In the genomic region with DNA sequence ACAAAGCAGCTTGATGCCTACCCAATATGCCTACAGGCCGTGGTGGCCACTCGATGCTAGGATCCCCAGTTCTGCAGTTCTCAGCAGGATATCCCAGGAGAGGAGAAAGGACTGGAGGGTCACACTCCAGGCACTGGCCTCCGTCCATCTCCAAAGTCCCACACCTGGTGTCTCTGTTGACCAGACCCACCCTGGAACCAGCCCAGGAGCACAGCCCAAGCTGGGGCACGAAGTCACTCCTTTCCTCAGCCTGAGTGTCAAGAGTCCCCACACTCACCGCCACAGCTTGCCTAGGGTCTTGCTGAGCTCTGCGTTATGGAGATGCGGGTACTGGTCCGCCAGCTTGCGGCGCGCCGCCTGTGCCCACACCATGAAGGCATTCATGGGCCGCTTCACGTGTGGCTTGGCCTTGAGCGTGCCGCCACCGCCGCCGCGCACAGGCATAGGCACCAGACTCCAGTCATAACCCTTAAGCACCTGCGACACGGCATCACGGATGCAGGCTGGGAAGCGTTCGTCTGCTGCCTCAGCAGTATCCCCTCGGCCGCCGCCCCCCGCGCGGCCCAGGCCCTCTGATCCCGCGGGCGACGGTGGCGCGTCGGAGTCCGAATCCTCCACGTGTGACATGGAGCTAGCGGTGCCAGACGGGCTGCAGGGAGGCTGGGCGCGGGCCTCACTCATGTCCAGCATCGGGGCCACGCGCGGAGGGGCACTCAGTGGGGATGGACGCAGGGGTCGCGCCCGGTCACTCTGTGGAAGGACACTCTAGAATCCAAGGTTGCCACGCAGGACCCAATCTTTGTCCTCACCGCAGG, we compare ENCODE assay signal across 8 mouse cellular contexts. TPM values are rescaled to one million over a fixed set of nuclear protein-coding genes. Genes with fewer than 3 reads are reported as not detected.
A peak's percentile ranks its signal among the peaks of the same experiment; 100 is the strongest.
DNase-seq lines count a peak whose midpoint lies in the region; ATAC-seq and TF ChIP-seq lines count a peak whose summit lies in the region.

No protein-coding gene starts in this region.

- H3K4me3 ChIP-seq in kidney, postnatal 0 days (replicated peaks; ENCODE audit: low read depth, low read length), result peak overlapping the region; percentile 40
- peak overlapping the region; percentile 45 for H3K4me3 ChIP-seq in embryonic fibroblast, embryonic 13.5 days (ENCODE audit: insufficient read depth, low read length)
- H3K4me3 ChIP-seq in limb, embryonic 15.5 days, result peak overlapping the region; percentile 53
- peak overlapping the region; percentile 48 for H3K4me3 ChIP-seq in stomach, embryonic 15.5 days (replicated peaks)

- H3K27me3 ChIP-seq in kidney, postnatal 0 days (ENCODE audit: insufficient read depth, low read length), result no peaks in the 10 kb centered on the region
- H3K27me3 ChIP-seq in limb, embryonic 15.5 days, result peaks cover 50% of the 10 kb centered on the region
- peaks cover 22% of the 10 kb centered on the region for H3K27me3 ChIP-seq in stomach, embryonic 15.5 days (replicated peaks)

- ATAC-seq in kidney, postnatal 0 days (replicated peaks; ENCODE audit: low FRiP score, low read depth), result peak; percentile 43
- no peak for ATAC-seq in limb, embryonic 15.5 days (ENCODE audit: insufficient number of reproducible peaks, low FRiP score, low TSS enrichment, low read depth)
- peak; percentile 37 for ATAC-seq in stomach, embryonic 15.5 days (ENCODE audit: insufficient read depth, low FRiP score, low read depth)

- no peak for TF ChIP-seq CTCF in kidney, postnatal 0 days (IDR thresholded peaks at IDR 0.05; ENCODE audit: low read depth)
- TF ChIP-seq CTCF in embryonic fibroblast, embryonic 13.5 days (IDR thresholded peaks at IDR 0.05; ENCODE audit: borderline replicate concordance, insufficient read depth, low read length), result no peak

- peaks cover 8% of the 10 kb centered on the region; the same call in 1 of the 2 replicates for H3K4me1 ChIP-seq in kidney, postnatal 0 days (replicated peaks; ENCODE audit: insufficient read depth, low read length)
- no peaks in the 10 kb centered on the region for H3K4me1 ChIP-seq in embryonic fibroblast, embryonic 13.5 days (ENCODE audit: control insufficient read depth, insufficient read depth, low read length)
- H3K4me1 ChIP-seq in limb, embryonic 15.5 days, result peaks cover 52% of the 10 kb centered on the region
- H3K4me1 ChIP-seq in stomach, embryonic 15.5 days, result peaks cover 19% of the 10 kb centered on the region

- H3K36me3 ChIP-seq in kidney, postnatal 0 days (ENCODE audit: insufficient read depth, low read length), result no peaks in the 10 kb centered on the region
- H3K36me3 ChIP-seq in limb, embryonic 15.5 days, result peaks cover 8% of the 10 kb centered on the region; the same call in 1 of the 2 replicates
- no peaks in the 10 kb centered on the region for H3K36me3 ChIP-seq in stomach, embryonic 15.5 days

- WGBS in kidney, postnatal 0 days, result 4% methylated on average over 53 of the region's 54 CpGs
- WGBS in limb, embryonic 15.5 days, result 3% methylated on average over 54 of the region's 54 CpGs
- WGBS in stomach, embryonic 15.5 days, result 6% methylated on average over 54 of the region's 54 CpGs

- TF ChIP-seq POLR2A in embryonic fibroblast, embryonic 13.5 days (IDR thresholded peaks at IDR 0.05; ENCODE audit: low read depth, low read length), result no peak

- intact Hi-C loops in gastrocnemius, postnatal 36 days (cut with DNase I), result no loop called here

- no peaks in the 10 kb centered on the region for H3K9me3 ChIP-seq in kidney, postnatal 0 days (replicated peaks; ENCODE audit: low read length)
- no peaks in the 10 kb centered on the region for H3K9me3 ChIP-seq in limb, embryonic 15.5 days
- H3K9me3 ChIP-seq in stomach, embryonic 15.5 days, result no peaks in the 10 kb centered on the region

- 0 out of 2 replicates have a peak overlapping the region, but pooled peaks have one; percentile 35 for H3K9ac ChIP-seq in kidney, postnatal 0 days (ENCODE audit: low read depth, low read length)
- peak overlapping the region; percentile 41 for H3K9ac ChIP-seq in limb, embryonic 15.5 days
- H3K9ac ChIP-seq in stomach, embryonic 15.5 days, result peak overlapping the region; percentile 27; the same call in 1 of the 2 replicates

- H3K4me2 ChIP-seq in kidney, postnatal 0 days (ENCODE audit: low read length), result peak overlapping the region; percentile 94
- peak overlapping the region; percentile 94 for H3K4me2 ChIP-seq in limb, embryonic 15.5 days
- peak overlapping the region; percentile 92 for H3K4me2 ChIP-seq in stomach, embryonic 15.5 days

- no peak for DNase-seq in kidney, postnatal 0 days (ENCODE audit: low spot score)
- no peak for DNase-seq in kidney, postnatal 10 days
- peak; percentile 45 for DNase-seq in MN1 (ENCODE audit: low spot score)
- DNase-seq in gastrocnemius, postnatal 36 days, result no peak
- no peak for DNase-seq in urinary bladder, postnatal 10 days (ENCODE audit: low spot score)

- no peak overlapping the region for H3K27ac ChIP-seq in kidney, postnatal 0 days
- no peak overlapping the region for H3K27ac ChIP-seq in embryonic fibroblast, embryonic 13.5 days (ENCODE audit: insufficient read depth, low read length)
- H3K27ac ChIP-seq in limb, embryonic 15.5 days, result peak overlapping the region; percentile 67; the same call in 1 of the 2 replicates
- no peak overlapping the region for H3K27ac ChIP-seq in stomach, embryonic 15.5 days

RNA-seq across cellular contexts. Expression of a gene that starts 0.4 kb away (rescaled TPM):
- polyA plus RNA-seq in kidney, postnatal 0 days (2015; fragmentation: Nextera tagmentation; extraction: Ambion mirVana), result 1.8 and 2.2 TPM in 2 replicates
- polyA plus RNA-seq in embryonic fibroblast, embryonic 13.5 days (2011; ENCODE audit: insufficient read length, low read depth, missing spikeins), result 0.27 and 0.28 TPM in 2 replicates
- polyA plus RNA-seq in limb, embryonic 15.5 days (2015; fragmentation: Nextera tagmentation; extraction: Ambion mirVana), result 10.9 and 14.7 TPM in 2 replicates
- polyA plus RNA-seq in stomach, embryonic 15.5 days (2015; fragmentation: Nextera tagmentation; extraction: Ambion mirVana), result 5.8 and 6.0 TPM in 2 replicates
- total RNA-seq in gastrocnemius, postnatal 36 days (2021), result 1 to 10 TPM; 1.9 to 2.0 TPM

RNA-seq across cellular contexts. Expression of a gene that starts 8.8 kb away (rescaled TPM):
- 22.0 and 25.5 TPM in 2 replicates for polyA plus RNA-seq in kidney, postnatal 0 days (2015; fragmentation: Nextera tagmentation; extraction: Ambion mirVana)
- polyA plus RNA-seq in embryonic fibroblast, embryonic 13.5 days (2011; ENCODE audit: insufficient read length, low read depth, missing spikeins), result 15.2 and 19.2 TPM in 2 replicates
- 28.8 and 30.5 TPM in 2 replicates for polyA plus RNA-seq in limb, embryonic 15.5 days (2015; fragmentation: Nextera tagmentation; extraction: Ambion mirVana)
- polyA plus RNA-seq in stomach, embryonic 15.5 days (2015; fragmentation: Nextera tagmentation; extraction: Ambion mirVana), result 27.4 and 29.8 TPM in 2 replicates
- 10 to 100 TPM; 13.1 to 13.9 TPM for total RNA-seq in gastrocnemius, postnatal 36 days (2021)
